Mouse (Mus musculus) limb, embryonic 11.5 days (tissue): ENCODE results near the gene Prepl. TPM values are rescaled to one million over a fixed set of nuclear protein-coding genes. Genes with fewer than 3 reads are reported as not detected.

Experiments used
- ATAC-seq: fragments of 200-750 bp; cut with Nextera tagmentation; 2 replicates; pipeline ENCODE4 v1.8.0; 2017; ENCODE audit warnings: low read depth; ENCODE audit not compliant: insufficient number of reproducible peaks, low FRiP score, low TSS enrichment
- DNase-seq: peaks from one replicate; pipeline ENCODE4 v3.0.0-alpha.2; 2015; ENCODE audit warnings: low spot score
- H3K27ac ChIP-seq: fragments of 300-500 bp; sonication (generic); replicated peaks from 2 replicates; pipeline ENCODE4 v1.5.1; 2014; ENCODE audit warnings: low read depth, mild to moderate bottlenecking, low read length
- H3K27me3 ChIP-seq: fragments of 300-500 bp; sonication (generic); 2 replicates; pipeline ENCODE4 v1.6.1; 2014; ENCODE audit warnings: mild to moderate bottlenecking, low read length, mixed read lengths; ENCODE audit not compliant: control insufficient read depth, insufficient read depth
- H3K36me3 ChIP-seq: fragments of 300-500 bp; sonication (generic); 2 replicates; pipeline ENCODE4 v1.6.1; 2014; ENCODE audit warnings: mild to moderate bottlenecking, low read length, moderate library complexity, mixed read lengths; ENCODE audit not compliant: control insufficient read depth, insufficient read depth
- H3K4me1 ChIP-seq: fragments of 300-500 bp; sonication (generic); 2 replicates; pipeline ENCODE4 v1.6.1; 2014; ENCODE audit warnings: low read length, mixed read lengths; ENCODE audit not compliant: control insufficient read depth, insufficient read depth
- H3K4me2 ChIP-seq: fragments of 300-500 bp; sonication (generic); 2 replicates; pipeline ENCODE4 v1.6.1; 2014; ENCODE audit warnings: low read depth, mild to moderate bottlenecking, moderate library complexity; ENCODE audit not compliant: severe bottlenecking
- H3K4me3 ChIP-seq: fragments of 300-500 bp; sonication (generic); 2 replicates; pipeline ENCODE4 v1.5.1; 2014; ENCODE audit warnings: low read depth, low read length
- H3K9ac ChIP-seq: fragments of 300-500 bp; sonication (generic); 2 replicates; pipeline ENCODE4 v1.6.1; 2014; ENCODE audit warnings: mild to moderate bottlenecking, low read length
- H3K9me3 ChIP-seq: fragments of 300-500 bp; sonication (generic); 2 replicates; pipeline ENCODE4 v1.6.1; 2016; ENCODE audit warnings: low read length; ENCODE audit not compliant: control insufficient read depth
- WGBS: fragments of 180-500 bp; shearing (Covaris S2); extraction: QIAGEN DNeasy Blood & Tissue Kit; methylation state at CpG from one replicate; pipeline ENCODE4 v1.1.7; 2014; 5-methylcytosine and 5-hydroxymethylcytosine counted together
- polyA plus RNA-seq: library from polyadenylated mRNA; unstranded; fragments of >200 nt; fragmentation: Nextera tagmentation; extraction: Ambion mirVana; gene quantifications from 2 replicates; pipeline ENCODE4 v1.2.1, GENCODE M21; 2014

Prepl gene
- polyA plus RNA-seq, 1 experiment from 2014 or later: 35.3 TPM

GRCm38 (mm10) chr17:85098677-85099323 is 8.8 kb upstream of the Prepl start:
- H3K9me3 ChIP-seq: no peaks in the 10 kb centered on the region
- no peaks in the 10 kb centered on the region for H3K4me1 ChIP-seq
- WGBS: 94% methylated on average over 7 of the region's 7 CpGs
- H3K4me3 ChIP-seq: no peak overlapping the region
- peaks cover 9% of the 10 kb centered on the region; the same call in 1 of the 2 replicates for H3K36me3 ChIP-seq
- no peak for DNase-seq
- no peak overlapping the region for H3K4me2 ChIP-seq
- H3K9ac ChIP-seq: no peak overlapping the region
- no peak for ATAC-seq
- H3K27ac ChIP-seq: no peak overlapping the region
- no peaks in the 10 kb centered on the region for H3K27me3 ChIP-seq

- Histone ChIP-seq H3K27ac (no peak overlapping the region), H3K4me1 (peaks cover 1% of the 10 kb centered on the region; the same call in 1 of the 2 replicates), H3K9me3 (no peaks in the 10 kb centered on the region), H3K27me3 (no peaks in the 10 kb centered on the region), H3K36me3 (peaks cover 9% of the 10 kb centered on the region; the same call in 1 of the 2 replicates), H3K4me2 (no peak overlapping the region), H3K4me3 (no peak overlapping the region), H3K9ac (no peak overlapping the region)
- WGBS: 97% methylated on average over 3 of the region's 3 CpGs
- DNase-seq (no peak), ATAC-seq (no peak)
Observed at GRCm38 (mm10) chr17:85096396-85096795, 6.4 kb upstream of the Prepl start.

- Histone ChIP-seq H3K9me3 (no peaks in the 10 kb centered on the region), H3K4me1 (peaks cover 5% of the 10 kb centered on the region; the same call in 1 of the 2 replicates), H3K9ac (no peak overlapping the region), H3K27me3 (no peaks in the 10 kb centered on the region), H3K4me2 (peak overlapping the region; percentile 81; the same call in 1 of the 2 replicates), H3K27ac (no peak overlapping the region), H3K4me3 (peak overlapping the region; percentile 82; the same call in 1 of the 2 replicates), H3K36me3 (no peaks in the 10 kb centered on the region)
- ATAC-seq: no peak
- no peak for DNase-seq
- WGBS: 92% methylated on average over 6 of the region's 6 CpGs
Observed at GRCm38 (mm10) chr17:85091762-85092161, 1.7 kb upstream of the Prepl start.

- H3K36me3 ChIP-seq: no peaks in the 10 kb centered on the region
- no peaks in the 10 kb centered on the region for H3K27me3 ChIP-seq
- ATAC-seq (no peak), DNase-seq (no peak)
- H3K4me2 ChIP-seq: peak overlapping the region; percentile 81
- under 1% methylated on average over 16 of the region's 16 CpGs for WGBS
- H3K4me3 ChIP-seq: peak overlapping the region; percentile 82
- peak overlapping the region; percentile 64 for H3K9ac ChIP-seq
- H3K27ac ChIP-seq: no peak overlapping the region
- H3K4me1 ChIP-seq: peaks cover 5% of the 10 kb centered on the region; the same call in 1 of the 2 replicates
- no peaks in the 10 kb centered on the region for H3K9me3 ChIP-seq
Observed at GRCm38 (mm10) chr17:85089621-85090020, 420 bp downstream of the Prepl start.

GRCm38 (mm10) chr17:85089011-85089410 is 1.0 kb downstream of the Prepl start:
- DNase-seq (no peak), ATAC-seq (no peak)
- no peaks in the 10 kb centered on the region for H3K27me3 ChIP-seq
- no peak overlapping the region for H3K27ac ChIP-seq
- H3K36me3 ChIP-seq: no peaks in the 10 kb centered on the region
- no peaks in the 10 kb centered on the region for H3K9me3 ChIP-seq
- 58% methylated on average over 6 of the region's 6 CpGs for WGBS
- peak overlapping the region; percentile 81; the same call in 1 of the 2 replicates for H3K4me2 ChIP-seq
- H3K9ac ChIP-seq: no peak overlapping the region
- H3K4me3 ChIP-seq: peak overlapping the region; percentile 82; the same call in 1 of the 2 replicates
- peaks cover 5% of the 10 kb centered on the region; the same call in 1 of the 2 replicates for H3K4me1 ChIP-seq

- no peak overlapping the region for H3K9ac ChIP-seq
- ATAC-seq: no peak
- no peak overlapping the region for H3K4me2 ChIP-seq
- WGBS: 90% methylated on average over 11 of the region's 11 CpGs
- no peak for DNase-seq
- no peaks in the 10 kb centered on the region for H3K27me3 ChIP-seq
- H3K9me3 ChIP-seq: no peaks in the 10 kb centered on the region
- no peak overlapping the region for H3K27ac ChIP-seq
- H3K36me3 ChIP-seq: no peaks in the 10 kb centered on the region
- peaks cover 5% of the 10 kb centered on the region; the same call in 1 of the 2 replicates for H3K4me1 ChIP-seq
- H3K4me3 ChIP-seq: no peak overlapping the region
Observed at GRCm38 (mm10) chr17:85088401-85088800, 1.6 kb downstream of the Prepl start.

- 88% methylated on average over 5 of the region's 5 CpGs for WGBS
- Histone ChIP-seq H3K9me3 (no peaks in the 10 kb centered on the region), H3K4me1 (peaks cover 5% of the 10 kb centered on the region; the same call in 1 of the 2 replicates), H3K9ac (no peak overlapping the region), H3K4me3 (no peak overlapping the region), H3K36me3 (no peaks in the 10 kb centered on the region), H3K27me3 (no peaks in the 10 kb centered on the region), H3K4me2 (no peak overlapping the region), H3K27ac (no peak overlapping the region)
- DNase-seq (no peak), ATAC-seq (no peak)
Observed at GRCm38 (mm10) chr17:85087591-85087990, 2.5 kb downstream of the Prepl start.

- no peak overlapping the region for H3K4me2 ChIP-seq
- no peaks in the 10 kb centered on the region for H3K36me3 ChIP-seq
- no peak for DNase-seq
- no peaks in the 10 kb centered on the region for H3K27me3 ChIP-seq
- no peak for ATAC-seq
- H3K9ac ChIP-seq: no peak overlapping the region
- WGBS: 85% methylated on average over 1 of the region's 1 CpGs
- no peak overlapping the region for H3K27ac ChIP-seq
- H3K4me3 ChIP-seq: no peak overlapping the region
- H3K9me3 ChIP-seq: no peaks in the 10 kb centered on the region
- peaks cover 5% of the 10 kb centered on the region; the same call in 1 of the 2 replicates for H3K4me1 ChIP-seq
Observed at GRCm38 (mm10) chr17:85086501-85086900, 3.5 kb downstream of the Prepl start.
